Mouse (Mus musculus): ENCODE measurements around the gene Erv3.
"Not testable (repeated sequence)": the region's sequence is repeated elsewhere in the genome, so short reads cannot be mapped to it uniquely, and the experiment has no call there.

The Erv3 gene

GRCm38 (mm10) chr2:131864262-131864796, 4.8 kb upstream of the Erv3 start:
- no peak for ATAC-seq (ENCODE audit: low TSS enrichment)

GRCm38 (mm10) chr2:131863472-131863871, 3.9 kb upstream of the Erv3 start:
- ATAC-seq (ENCODE audit: low TSS enrichment): peak; percentile 75

GRCm38 (mm10) chr2:131862617-131863275, 3.2 kb upstream of the Erv3 start:
- ATAC-seq (ENCODE audit: low TSS enrichment): no peak

- ATAC-seq (ENCODE audit: low TSS enrichment): 0 out of 2 replicates have a peak, but pooled peaks have one; percentile 43
These were observed 1.7 kb downstream of the Erv3 start for GRCm38 (mm10) chr2:131857838-131858237.

- ATAC-seq (ENCODE audit: low TSS enrichment): no peak
These were observed 5.8 kb downstream of the Erv3 start for GRCm38 (mm10) chr2:131853719-131854118.

DNA sequence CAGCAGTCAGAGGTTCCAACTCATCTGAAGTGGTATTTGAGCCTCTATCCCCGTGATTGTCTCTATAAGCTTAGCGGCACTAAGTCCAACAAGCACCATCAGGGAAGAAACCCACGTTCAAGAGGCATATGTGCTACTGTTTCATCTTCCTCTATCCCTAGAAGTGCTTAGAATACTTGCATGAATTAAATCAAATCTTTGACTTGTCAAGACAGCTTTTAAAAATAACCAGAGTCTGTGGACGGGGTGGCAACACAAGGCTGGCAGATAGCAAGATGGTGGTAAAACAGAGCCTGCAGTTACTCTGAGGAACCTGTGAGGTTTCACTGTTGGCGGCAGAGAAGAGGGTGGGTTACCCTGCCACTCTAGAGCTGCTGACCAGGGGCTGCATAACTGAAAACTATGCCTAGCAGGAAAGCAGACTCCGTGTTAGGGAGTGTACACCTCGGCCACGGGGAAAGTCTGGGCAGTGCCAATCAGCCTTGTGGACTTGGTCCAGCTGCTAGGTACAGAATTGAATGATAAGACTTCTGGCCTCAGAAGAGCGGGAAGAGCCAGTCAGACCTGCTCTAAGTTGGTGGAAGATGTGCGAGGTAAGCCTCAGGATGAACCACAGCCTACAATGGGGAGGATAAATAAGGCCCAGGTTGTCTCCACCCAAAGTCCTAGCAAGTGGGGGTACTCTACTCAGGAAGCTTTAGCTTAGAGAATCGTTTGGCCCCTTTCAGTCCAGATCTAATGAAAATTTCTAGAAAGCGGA, 8.0 kb downstream of the Erv3 start:
- ATAC-seq (ENCODE audit: low TSS enrichment): peak; percentile 78

GRCm38 (mm10) chr2:131850047-131850446, 9.5 kb downstream of the Erv3 start:
- ATAC-seq (ENCODE audit: low TSS enrichment): no peak

- peak; percentile 85 for ATAC-seq (ENCODE audit: low TSS enrichment)
These were observed 11.8 kb downstream of the Erv3 start for GRCm38 (mm10) chr2:131847501-131848359.

- no peak for ATAC-seq (ENCODE audit: low TSS enrichment)
These were observed 12.7 kb downstream of the Erv3 start for GRCm38 (mm10) chr2:131846811-131847210.

GRCm38 (mm10) chr2:131846132-131846710, 13.3 kb downstream of the Erv3 start:
- ATAC-seq (ENCODE audit: low TSS enrichment): no peak

DNA sequence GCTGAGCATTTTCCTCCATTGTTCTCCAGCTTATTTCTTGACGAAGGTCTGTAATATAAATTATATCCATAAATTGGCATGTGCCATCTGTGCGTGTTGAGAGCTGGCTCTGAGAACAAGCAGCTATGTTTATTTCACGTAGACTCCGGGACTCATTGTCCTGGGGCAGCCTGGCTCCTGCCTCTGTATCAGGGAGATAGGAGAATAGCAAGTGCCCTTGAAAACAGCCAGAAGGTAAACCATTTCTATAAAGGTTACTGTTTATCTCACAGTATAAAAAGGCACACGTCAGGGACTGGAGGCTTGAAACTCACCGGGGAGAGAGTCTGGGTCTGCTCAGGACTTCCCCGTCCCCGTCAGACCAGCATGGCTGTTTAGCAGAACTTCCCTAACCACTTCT, 13.9 kb downstream of the Erv3 start:
- no peak for ATAC-seq (ENCODE audit: low TSS enrichment)

- no peak for ATAC-seq (ENCODE audit: low TSS enrichment)
These were observed 17.0 kb downstream of the Erv3 start for GRCm38 (mm10) chr2:131842568-131842967.

DNA sequence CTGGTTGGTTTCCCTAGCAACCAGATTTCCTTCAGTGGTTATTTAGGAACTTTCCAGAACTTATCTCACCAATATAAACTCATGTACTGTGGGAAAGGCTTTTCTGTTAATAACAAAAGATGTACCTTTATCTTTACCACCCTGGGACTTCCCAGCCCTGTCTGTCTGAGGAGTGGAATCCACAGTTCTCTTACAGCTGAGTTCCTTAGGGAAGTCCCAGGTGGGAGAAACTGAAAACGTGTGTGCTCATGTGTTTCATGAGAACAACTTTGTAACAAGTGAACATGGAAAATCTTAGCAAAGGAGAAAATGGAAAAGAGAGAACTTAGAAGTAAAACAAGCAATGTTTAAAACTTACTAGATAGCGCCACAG, 18.2 kb downstream of the Erv3 start:
- ATAC-seq (ENCODE audit: low TSS enrichment): 0 out of 2 replicates have a peak, but pooled peaks have one; percentile 3

DNA sequence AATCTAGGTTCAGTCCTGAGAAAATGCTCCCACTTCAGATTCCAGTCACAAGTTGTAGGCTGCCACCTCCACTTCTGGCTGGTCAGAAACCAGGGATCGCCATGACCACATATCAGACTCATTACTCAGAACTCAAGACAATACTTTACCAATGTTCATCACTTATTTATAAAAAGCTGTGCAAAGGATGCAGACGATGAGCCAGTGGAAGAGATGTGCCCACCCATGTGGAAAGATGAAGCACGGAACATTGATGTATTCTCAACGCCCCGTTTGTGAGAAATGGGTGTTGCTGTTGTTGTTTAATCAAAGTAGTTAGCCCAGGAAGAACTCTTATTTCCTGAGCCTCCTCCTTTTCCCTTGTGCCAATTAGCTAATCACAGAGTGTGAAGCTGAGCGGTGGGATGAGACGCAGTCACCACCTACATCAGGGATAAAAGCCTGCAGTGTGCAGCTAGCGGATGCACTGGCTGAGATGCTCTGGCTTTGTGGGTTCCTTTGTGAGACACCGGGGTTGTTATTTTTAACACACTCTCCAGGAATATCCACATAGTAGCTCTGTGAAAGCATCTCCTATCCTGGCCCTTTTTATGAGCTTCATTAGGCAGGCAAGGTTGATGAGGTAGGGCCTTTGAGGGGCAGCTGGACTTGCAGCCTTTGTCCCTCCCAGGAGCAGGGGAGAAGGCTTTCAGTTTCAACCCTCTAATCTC, 18.8 kb downstream of the Erv3 start:
- ATAC-seq (ENCODE audit: low TSS enrichment): peak; percentile 81

GRCm38 (mm10) chr2:131834296-131834695, 25.3 kb downstream of the Erv3 start:
- ATAC-seq (ENCODE audit: low TSS enrichment): no peak

- no peak for ATAC-seq (ENCODE audit: low TSS enrichment)
These were observed 27.7 kb downstream of the Erv3 start for GRCm38 (mm10) chr2:131831861-131832260.

GRCm38 (mm10) chr2:131830945-131831344, 28.6 kb downstream of the Erv3 start:
- not testable (repeated sequence) for ATAC-seq (ENCODE audit: low TSS enrichment)

GRCm38 (mm10) chr2:131827999-131828975, 31.3 kb downstream of the Erv3 start:
- peak; percentile 79 for ATAC-seq (ENCODE audit: low TSS enrichment)

DNA sequence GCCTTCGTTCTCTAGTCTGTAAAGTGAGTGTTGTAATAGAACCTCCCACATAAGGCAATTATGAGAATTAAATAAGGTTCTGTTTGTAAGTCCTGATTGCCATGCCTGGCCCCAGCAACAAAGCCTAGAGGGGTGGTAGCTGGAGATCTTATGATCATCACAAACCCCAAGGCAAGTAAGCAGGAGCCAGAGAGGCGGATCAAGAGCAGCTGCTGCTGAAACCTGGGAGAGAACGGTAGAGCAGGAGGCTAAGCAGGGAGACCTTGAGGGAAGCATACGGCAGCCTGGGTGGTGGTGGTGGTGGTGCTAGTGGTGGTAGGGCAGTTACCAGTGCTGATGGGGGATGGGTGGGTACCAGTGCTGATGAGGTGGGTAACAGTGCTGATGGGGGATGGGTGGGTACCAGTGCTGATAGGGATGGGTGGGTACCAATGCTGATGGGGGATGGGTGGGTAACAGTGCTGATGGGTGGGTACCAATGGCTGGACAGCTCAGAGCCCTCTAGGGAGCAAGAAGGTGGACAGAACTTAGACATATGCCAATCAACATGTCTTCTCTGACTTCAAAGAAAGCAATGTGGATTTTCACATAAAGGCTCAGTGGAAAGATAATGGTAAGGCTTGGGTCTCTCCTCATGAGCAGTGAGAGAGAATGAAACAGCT, 32.4 kb downstream of the Erv3 start:
- ATAC-seq (ENCODE audit: low TSS enrichment): no peak
